Mouse (Mus musculus) cerebellum, adult 2 months (tissue): ENCODE measurements around the gene Gngt2. TPM values are rescaled to one million over a fixed set of nuclear protein-coding genes. Genes with fewer than 3 reads are reported as not detected.
A peak's percentile ranks its signal among the peaks of the same experiment; 100 is the strongest.

Experiments used
- DNase-seq, 2 experiments: peaks; one replicate each; pipeline ENCODE4 v3.0.0; 2021
- H3K27ac ChIP-seq: fragments of 200-500 bp; 2 replicates; pipeline ENCODE4 v1.5.1; 2012; ENCODE audit warnings: low read length, control low read depth, inconsistent platforms; ENCODE audit not compliant: insufficient read depth
- H3K27me3 ChIP-seq: fragments of 200-500 bp; 2 replicates; pipeline ENCODE4 v1.6.1; 2012; ENCODE audit warnings: inconsistent platforms, mild to moderate bottlenecking, low read length, moderate library complexity; ENCODE audit not compliant: control insufficient read depth, insufficient read depth
- H3K4me1 ChIP-seq: fragments of 200-500 bp; 2 replicates; pipeline ENCODE4 v1.6.1; 2011; ENCODE audit warnings: low read length; ENCODE audit not compliant: control insufficient read depth, insufficient read depth
- H3K4me3 ChIP-seq: fragments of 200-500 bp; replicated peaks from 2 replicates; pipeline ENCODE3; 2011; ENCODE audit warnings: mild to moderate bottlenecking, low read depth, low read length, control low read depth; ENCODE audit not compliant: insufficient read depth
- CTCF ChIP-seq: fragments of 200-500 bp; IDR thresholded peaks from 2 replicates; pipeline ENCODE4 v1.5.1; 2011; ENCODE audit warnings: low read depth, mild to moderate bottlenecking, control low read depth, low read length, moderate library complexity, borderline replicate concordance; ENCODE audit not compliant: insufficient read depth
- POLR2A ChIP-seq: fragments of 200-500 bp; IDR thresholded peaks from 2 replicates; pipeline ENCODE4 v1.6.1; 2011; ENCODE audit warnings: low read length, control low read depth, borderline replicate concordance; ENCODE audit not compliant: insufficient read depth
- WGBS: fragments of 180-500 bp; shearing (Covaris S2); methylation state at CpG from one replicate; pipeline ENCODE4 v1.1.7; 2018; 5-methylcytosine and 5-hydroxymethylcytosine counted together
- polyA plus RNA-seq: library from polyadenylated mRNA; depleted of rRNA; stranded (reverse); fragments of >200 nt; gene quantifications from 2 replicates; pipeline ENCODE4 v1.2.3, GENCODE M21; 2012; rRNA removed

Gene Gngt2
- 3.5 and 5.4 TPM in 2 replicates for polyA plus RNA-seq

GRCm38 (mm10) chr11:95837059-95837458, at the start of gene Gngt2:
Gngt2 (plus strand) TSS chr11:95837216.
- WGBS: 25% methylated on average over 10 of the region's 10 CpGs
- H3K4me3 ChIP-seq: no peak within 1 kb of the TSS
- DNase-seq: peak; percentile 53 to 58
- H3K27me3 ChIP-seq: no peaks in the 10 kb centered on the region
- no peak for TF ChIP-seq POLR2A
- TF ChIP-seq CTCF: no peak
- H3K27ac ChIP-seq: no peak within 1 kb of the TSS
- peaks cover 36% of the 10 kb centered on the region for H3K4me1 ChIP-seq

- Histone ChIP-seq H3K27me3 (no peaks in the 10 kb centered on the region), H3K27ac (no peak overlapping the region), H3K4me3 (no peak overlapping the region), H3K4me1 (peaks cover 2% of the 10 kb centered on the region)
- WGBS: 90% methylated on average over 8 of the region's 8 CpGs
- TF ChIP-seq CTCF: no peak
- no peak for TF ChIP-seq POLR2A
- DNase-seq: no peak
Measured at GRCm38 (mm10) chr11:95789451-95789891, 47.5 kb upstream of the Gngt2 start.

- no peaks in the 10 kb centered on the region for H3K27me3 ChIP-seq
- no peak overlapping the region for H3K27ac ChIP-seq
- H3K4me3 ChIP-seq: no peak overlapping the region
- TF ChIP-seq CTCF (no peak), POLR2A (no peak)
- WGBS: 22% methylated on average over 13 of the region's 13 CpGs
- H3K4me1 ChIP-seq: peaks cover 2% of the 10 kb centered on the region
- DNase-seq: peak; percentile 49 to 64
Measured at GRCm38 (mm10) chr11:95791787-95792186, 45.2 kb upstream of the Gngt2 start.

- Histone ChIP-seq H3K27me3 (no peaks in the 10 kb centered on the region), H3K27ac (no peak overlapping the region), H3K4me3 (no peak overlapping the region), H3K4me1 (peaks cover 2% of the 10 kb centered on the region)
- TF ChIP-seq CTCF: no peak
- no peak for TF ChIP-seq POLR2A
- no peak for DNase-seq
- WGBS: 94% methylated on average over 8 of the region's 8 CpGs
Measured at GRCm38 (mm10) chr11:95792950-95793509, 44.0 kb upstream of the Gngt2 start.

GRCm38 (mm10) chr11:95794201-95794600, 42.8 kb upstream of the Gngt2 start:
- Histone ChIP-seq H3K27ac (no peak overlapping the region), H3K4me3 (no peak overlapping the region), H3K27me3 (no peaks in the 10 kb centered on the region), H3K4me1 (peaks cover 2% of the 10 kb centered on the region)
- WGBS: 68% methylated on average over 5 of the region's 5 CpGs
- no peak for DNase-seq
- no peak for TF ChIP-seq POLR2A
- no peak for TF ChIP-seq CTCF

- no peak overlapping the region for H3K27ac ChIP-seq
- WGBS: 75% methylated on average over 5 of the region's 5 CpGs
- DNase-seq: no peak
- H3K4me1 ChIP-seq: peaks cover 2% of the 10 kb centered on the region
- H3K4me3 ChIP-seq: no peak overlapping the region
- TF ChIP-seq POLR2A: no peak
- H3K27me3 ChIP-seq: no peaks in the 10 kb centered on the region
Measured at GRCm38 (mm10) chr11:95795582-95795981, 41.4 kb upstream of the Gngt2 start.

GRCm38 (mm10) chr11:95805010-95805409, 32.0 kb upstream of the Gngt2 start:
- no peaks in the 10 kb centered on the region; the same call in 1 of the 2 replicates for H3K4me1 ChIP-seq
- no peaks in the 10 kb centered on the region for H3K27me3 ChIP-seq
- H3K27ac ChIP-seq: no peak overlapping the region
- no peak overlapping the region for H3K4me3 ChIP-seq
- DNase-seq: no peak
- WGBS: 80% methylated on average over 5 of the region's 5 CpGs
- TF ChIP-seq POLR2A (no peak), CTCF (no peak)

GRCm38 (mm10) chr11:95805527-95805926, 31.5 kb upstream of the Gngt2 start:
- WGBS: 28% methylated on average over 3 of the region's 3 CpGs
- H3K27me3 ChIP-seq: no peaks in the 10 kb centered on the region
- H3K4me3 ChIP-seq: no peak overlapping the region
- no peaks in the 10 kb centered on the region; the same call in 1 of the 2 replicates for H3K4me1 ChIP-seq
- no peak for DNase-seq
- TF ChIP-seq CTCF (no peak), POLR2A (no peak)
- H3K27ac ChIP-seq: no peak overlapping the region

GRCm38 (mm10) chr11:95807884-95808283, 29.1 kb upstream of the Gngt2 start:
- Histone ChIP-seq H3K4me3 (no peak overlapping the region), H3K27me3 (no peaks in the 10 kb centered on the region), H3K27ac (no peak overlapping the region), H3K4me1 (no peaks in the 10 kb centered on the region; the same call in 1 of the 2 replicates)
- WGBS: 97% methylated on average over 5 of the region's 5 CpGs
- no peak for TF ChIP-seq POLR2A
- no peak for TF ChIP-seq CTCF
- DNase-seq: no peak
